Mouse (Mus musculus) heart, postnatal 0 days (tissue): ENCODE data around the gene Foxp1. TPM values are rescaled to one million over a fixed set of nuclear protein-coding genes. Genes with fewer than 3 reads are reported as not detected.

Source experiments
- ATAC-seq: fragments of 200-750 bp; cut with Nextera tagmentation; 2 replicates; pipeline ENCODE4 v1.8.0; 2017; ENCODE audit warnings: low read depth, moderate number of reproducible peaks, moderate library complexity; ENCODE audit not compliant: insufficient read depth
- DNase-seq: peaks from one replicate; pipeline ENCODE4 v3.0.0-alpha.2; 2016; ENCODE audit warnings: low spot score
- H3K27ac ChIP-seq: fragments of 300-500 bp; sonication (generic); 2 replicates; pipeline ENCODE4 v1.5.1; 2014; ENCODE audit warnings: low read depth, mild to moderate bottlenecking
- H3K27me3 ChIP-seq: fragments of 300-500 bp; sonication (generic); 2 replicates; pipeline ENCODE4 v1.6.1; 2014; ENCODE audit warnings: low read length, mixed read lengths; ENCODE audit not compliant: control insufficient read depth, insufficient read depth
- H3K36me3 ChIP-seq: fragments of 300-500 bp; sonication (generic); replicated peaks from 2 replicates; pipeline ENCODE4 v1.6.1; 2014; ENCODE audit warnings: low read length, mixed read lengths; ENCODE audit not compliant: control insufficient read depth, insufficient read depth
- H3K4me1 ChIP-seq: fragments of 300-500 bp; sonication (generic); 2 replicates; pipeline ENCODE4 v1.6.1; 2014; ENCODE audit warnings: antibody characterized with exemption; ENCODE audit not compliant: control insufficient read depth, insufficient read depth
- H3K4me2 ChIP-seq: fragments of 300-500 bp; sonication (generic); 2 replicates; pipeline ENCODE4 v1.6.1; 2014; ENCODE audit warnings: low read depth, mild to moderate bottlenecking, low read length, moderate library complexity
- H3K4me3 ChIP-seq: fragments of 300-500 bp; sonication (generic); 2 replicates; pipeline ENCODE4 v1.5.1; 2014; ENCODE audit warnings: low read depth, low read length
- H3K9ac ChIP-seq: fragments of 300-500 bp; sonication (generic); replicated peaks from 2 replicates; pipeline ENCODE4 v1.6.1; 2014; ENCODE audit warnings: low read depth, low read length, mixed read lengths
- H3K9me3 ChIP-seq: fragments of 300-500 bp; sonication (generic); replicated peaks from 2 replicates; pipeline ENCODE4 v1.6.1; 2016; ENCODE audit warnings: low read length; ENCODE audit not compliant: control insufficient read depth
- CTCF ChIP-seq: IDR thresholded peaks from 2 replicates; pipeline ENCODE4 v1.5.1; 2016; ENCODE audit warnings: antibody characterized with exemption, control low read depth, low read depth
- EP300 ChIP-seq: IDR thresholded peaks from 2 replicates; pipeline ENCODE4 v1.6.1; 2016; ENCODE audit warnings: antibody characterized with exemption, low read depth
- WGBS: fragments of 180-500 bp; shearing (Covaris S2); extraction: QIAGEN DNeasy Blood & Tissue Kit; methylation state at CpG from one replicate; pipeline ENCODE4 v1.1.7; 2014; 5-methylcytosine and 5-hydroxymethylcytosine counted together
- microRNA-seq: library from miRNA; unstranded; fragments of <30 nt; microRNA quantifications from one replicate; pipeline ENCODE4, GENCODE M21; 2016
- polyA plus RNA-seq: library from polyadenylated mRNA; unstranded; fragments of >200 nt; fragmentation: Nextera tagmentation; extraction: Ambion mirVana; gene quantifications from 2 replicates; pipeline ENCODE4 v1.2.1, GENCODE M21; 2015
- total RNA-seq: library from RNA; depleted of rRNA; stranded (reverse); fragments of >200 nt; gene quantifications from 2 replicates; pipeline ENCODE4 v1.2.3, GENCODE M21; 2014; ENCODE audit warnings: low replicate concordance; rRNA removed

Gene Foxp1
- total and polyA plus RNA-seq, 2 experiments from 2014 or later, result 40.7 to 88.1 TPM

- no peak overlapping the region for H3K4me3 ChIP-seq
- H3K4me1 ChIP-seq, result no peaks in the 10 kb centered on the region
- no peak overlapping the region for H3K9ac ChIP-seq
- H3K27me3 ChIP-seq, result no peaks in the 10 kb centered on the region
- H3K36me3 ChIP-seq, result peaks cover 82% of the 10 kb centered on the region
- no peaks in the 10 kb centered on the region for H3K9me3 ChIP-seq
- no peak for DNase-seq
- no peak for ATAC-seq
- no peak overlapping the region for H3K27ac ChIP-seq
- H3K4me2 ChIP-seq, result no peak overlapping the region
- 82% methylated on average over 15 of the region's 15 CpGs for WGBS
- TF ChIP-seq EP300 (no peak), CTCF (no peak)
Measured at GRCm38 (mm10) chr6:98930652-98931300, 591.7 kb downstream of the Foxp1 start.

- WGBS, result 88% methylated on average over 8 of the region's 8 CpGs
- no peak overlapping the region for H3K4me2 ChIP-seq
- H3K36me3 ChIP-seq, result peaks cover 64% of the 10 kb centered on the region
- H3K4me1 ChIP-seq, result no peaks in the 10 kb centered on the region
- no peaks in the 10 kb centered on the region for H3K9me3 ChIP-seq
- ATAC-seq (no peak), DNase-seq (no peak)
- no peak overlapping the region for H3K4me3 ChIP-seq
- H3K27me3 ChIP-seq, result no peaks in the 10 kb centered on the region
- no peak for TF ChIP-seq EP300
- no peak for TF ChIP-seq CTCF
- no peak overlapping the region for H3K27ac ChIP-seq
- no peak overlapping the region for H3K9ac ChIP-seq
Measured at GRCm38 (mm10) chr6:98928365-98928764, 594.2 kb downstream of the Foxp1 start.

GRCm38 (mm10) chr6:98901259-98901658 lies 621.3 kb downstream of the Foxp1 start:
- Histone ChIP-seq H3K36me3 (no peaks in the 10 kb centered on the region), H3K9ac (no peak overlapping the region), H3K27ac (no peak overlapping the region), H3K4me1 (no peaks in the 10 kb centered on the region), H3K9me3 (no peaks in the 10 kb centered on the region), H3K4me3 (no peak overlapping the region), H3K4me2 (no peak overlapping the region), H3K27me3 (no peaks in the 10 kb centered on the region)
- 66% methylated on average over 6 of the region's 6 CpGs for WGBS
- ATAC-seq (no peak), DNase-seq (no peak)
- TF ChIP-seq EP300 (no peak), CTCF (no peak)

GRCm38 (mm10) chr6:98878208-98878607 lies 644.3 kb downstream of the Foxp1 start:
- no peak overlapping the region for H3K4me3 ChIP-seq
- no peaks in the 10 kb centered on the region for H3K4me1 ChIP-seq
- no peaks in the 10 kb centered on the region for H3K9me3 ChIP-seq
- WGBS, result 47% methylated on average over 1 of the region's 1 CpGs
- no peaks in the 10 kb centered on the region for H3K36me3 ChIP-seq
- ATAC-seq (no peak), DNase-seq (no peak)
- TF ChIP-seq CTCF (no peak), EP300 (no peak)
- no peak overlapping the region for H3K9ac ChIP-seq
- no peak overlapping the region for H3K4me2 ChIP-seq
- H3K27ac ChIP-seq, result no peak overlapping the region
- H3K27me3 ChIP-seq, result no peaks in the 10 kb centered on the region

DNA sequence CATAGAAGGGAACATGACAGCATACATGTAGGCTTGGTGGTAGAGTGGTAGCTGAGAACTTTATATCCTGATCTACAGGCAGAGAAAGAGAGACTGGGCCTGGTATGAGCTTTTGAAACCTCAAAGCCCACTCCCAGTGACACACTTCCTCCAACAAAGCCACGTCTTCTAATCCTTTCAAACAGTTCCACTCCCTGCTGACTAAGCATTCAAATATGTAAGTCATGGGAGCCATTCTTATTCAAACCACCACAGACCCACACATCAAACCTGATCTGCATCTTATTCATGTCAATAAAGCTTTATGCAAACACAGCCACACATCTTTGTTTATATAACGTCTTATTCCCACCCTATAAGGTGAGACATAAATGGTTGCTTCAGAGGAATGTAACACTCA lies 646.1 kb downstream of the Foxp1 start:
- no peaks in the 10 kb centered on the region for H3K36me3 ChIP-seq
- ATAC-seq (no peak), DNase-seq (no peak)
- no peak overlapping the region for H3K4me2 ChIP-seq
- H3K27me3 ChIP-seq, result no peaks in the 10 kb centered on the region
- H3K9ac ChIP-seq, result no peak overlapping the region
- WGBS, result 76% methylated on average over 2 of the region's 2 CpGs
- no peaks in the 10 kb centered on the region for H3K9me3 ChIP-seq
- TF ChIP-seq EP300 (no peak), CTCF (no peak)
- no peaks in the 10 kb centered on the region for H3K4me1 ChIP-seq
- H3K4me3 ChIP-seq, result no peak overlapping the region
- H3K27ac ChIP-seq, result no peak overlapping the region

Small RNAs within 50 kb of the gene (microRNA-seq; reads per million reads assigned to microRNA genes)
- gene Gm22328 (not detected), gene Gm49348 (not detected)

Other genes with a start within 250 kb of the Foxp1 start
- 15.4 and 18.9 TPM in 2 replicates for gene Eif4e3, start 144.1 kb upstream of the Foxp1 start, total RNA-seq
- gene Eif4e3, start 144.1 kb upstream of the Foxp1 start, polyA plus RNA-seq, result 18.9 and 21.7 TPM in 2 replicates
- 0.31 and 0.95 TPM in 2 replicates for gene Gm20696, start 144.1 kb upstream of the Foxp1 start, total RNA-seq
- 1.6 and 2.0 TPM in 2 replicates for gene Gm20696, start 144.1 kb upstream of the Foxp1 start, polyA plus RNA-seq
- gene Gpr27, start 170.0 kb upstream of the Foxp1 start, total RNA-seq, result 0.34 and 4.5 TPM in 2 replicates
- 0.78 and 0.92 TPM in 2 replicates for gene Gpr27, start 170.0 kb upstream of the Foxp1 start, polyA plus RNA-seq
- gene Prok2, start 203.7 kb upstream of the Foxp1 start, total RNA-seq, result not detected in 2 replicates
- gene Prok2, start 203.7 kb upstream of the Foxp1 start, polyA plus RNA-seq, result 0.11 TPM in 1 of 2 replicates, not detected in the other